Comparison of ENCODE assay signal across 10 mouse cellular contexts in the genomic region with DNA sequence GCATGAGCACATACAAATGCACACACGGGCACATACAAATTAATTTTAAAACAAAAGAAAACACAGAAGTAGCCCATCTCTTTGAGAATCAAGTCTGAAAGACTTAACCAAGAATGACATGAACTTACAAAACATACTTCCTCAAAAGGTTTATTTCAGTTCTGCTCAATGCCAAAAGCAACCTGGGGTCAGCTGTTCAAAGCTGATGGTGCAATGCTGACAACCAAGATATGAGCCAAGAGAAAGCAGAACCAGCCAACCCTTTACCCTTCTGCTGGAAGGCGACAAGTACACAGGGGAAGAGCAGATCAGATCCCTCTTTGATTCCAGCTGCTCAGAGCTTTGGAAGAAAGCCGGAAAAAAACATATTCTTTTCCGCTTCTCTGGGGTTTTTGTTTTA. TPM values are rescaled to one million over a fixed set of nuclear protein-coding genes. Genes with fewer than 3 reads are reported as not detected.
DNase-seq lines count a peak whose midpoint lies in the region; ATAC-seq lines count a peak whose summit lies in the region.
"Had no signal": no experiment of that assay in that cellular context is flagged by ENCODE, and none has a peak within 500 bp of the region (broad histone marks: within the 10 kb centered on the region; RNA-seq: fewer than 3 reads in every experiment).

No protein-coding gene starts in this region.

- H3K9me3 ChIP-seq in forebrain, embryonic 13.5 days (replicated peaks) = no peaks in the 10 kb centered on the region
- H3K9me3 ChIP-seq in forebrain, embryonic 16.5 days (ENCODE audit: control insufficient read depth, low read length) = no peaks in the 10 kb centered on the region

- no peak overlapping the region for H3K27ac ChIP-seq in forebrain, embryonic 13.5 days
- H3K27ac ChIP-seq in forebrain, embryonic 16.5 days (ENCODE audit: low read length) = no peak overlapping the region
- H3K27ac ChIP-seq: embryonic facial prominence, embryonic 13.5 days had no signal

- H3K36me3 ChIP-seq in forebrain, embryonic 13.5 days (ENCODE audit: poor library complexity, severe bottlenecking) = peaks cover 30% of the 10 kb centered on the region
- no peaks in the 10 kb centered on the region; the same call in 1 of the 2 replicates for H3K36me3 ChIP-seq in forebrain, embryonic 16.5 days (ENCODE audit: control insufficient read depth, insufficient read depth)

- no peaks in the 10 kb centered on the region for H3K27me3 ChIP-seq in forebrain, embryonic 13.5 days
- no peaks in the 10 kb centered on the region for H3K27me3 ChIP-seq in forebrain, embryonic 16.5 days (replicated peaks; ENCODE audit: control insufficient read depth, insufficient read depth, low read length)
- H3K27me3 ChIP-seq: embryonic facial prominence, embryonic 13.5 days had no signal

- no peak overlapping the region for H3K4me3 ChIP-seq in forebrain, embryonic 13.5 days
- no peak overlapping the region for H3K4me3 ChIP-seq in forebrain, embryonic 16.5 days (replicated peaks; ENCODE audit: low read length)
- H3K4me3 ChIP-seq: embryonic facial prominence, embryonic 13.5 days had no signal

- no peak overlapping the region for H3K9ac ChIP-seq in forebrain, embryonic 13.5 days
- H3K9ac ChIP-seq in forebrain, embryonic 16.5 days (replicated peaks; ENCODE audit: low read depth, low read length) = no peak overlapping the region
- H3K9ac ChIP-seq: embryonic facial prominence, embryonic 13.5 days had no signal

- peak; percentile 27; the same call in 1 of the 2 replicates for ATAC-seq in frontal cortex, adult (ENCODE audit: low TSS enrichment)
- ATAC-seq in forebrain, embryonic 13.5 days = no peak
- ATAC-seq in forebrain, embryonic 16.5 days = no peak

- no peaks in the 10 kb centered on the region for H3K4me1 ChIP-seq in forebrain, embryonic 13.5 days
- H3K4me1 ChIP-seq in forebrain, embryonic 16.5 days (replicated peaks; ENCODE audit: control insufficient read depth, insufficient read depth, low read length) = no peaks in the 10 kb centered on the region
- H3K4me1 ChIP-seq: embryonic facial prominence, embryonic 13.5 days had no signal

- no peak for DNase-seq in frontal cortex, postnatal 14 days (ENCODE audit: low spot score in 2 of 2)
- DNase-seq in 416B (ENCODE audit: low read depth) = peak; percentile 90
- peak; percentile 71 for DNase-seq in fat pad, adult 2 months (ENCODE audit: extremely low read depth, low read depth, low spot score)
- DNase-seq in lung, postnatal 14 days = peak; percentile 34
- DNase-seq in embryo, embryonic 11 days = no peak
- DNase-seq: kidney, postnatal 4 days had no signal

- WGBS in forebrain, embryonic 13.5 days = 91% methylated on average over 4 of the region's 4 CpGs
- WGBS in forebrain, embryonic 16.5 days = 77% methylated on average over 4 of the region's 4 CpGs

- H3K4me2 ChIP-seq in forebrain, embryonic 13.5 days = no peak overlapping the region
- H3K4me2 ChIP-seq in forebrain, embryonic 16.5 days (ENCODE audit: low read length) = no peak overlapping the region
- H3K4me2 ChIP-seq: embryonic facial prominence, embryonic 13.5 days had no signal

RNA-seq across cellular contexts. Expression of a gene that starts 21.1 kb away (rescaled TPM):
- 359 and 360 TPM in 2 replicates for polyA plus RNA-seq in forebrain, embryonic 13.5 days (2015; fragmentation: Nextera tagmentation; extraction: Ambion mirVana)
- polyA plus RNA-seq in forebrain, embryonic 16.5 days (2015; fragmentation: Nextera tagmentation; extraction: Ambion mirVana) = 298 and 325 TPM in 2 replicates

RNA-seq across cellular contexts. Expression of a gene that starts 27.0 kb away (rescaled TPM):
- 1.4 and 1.9 TPM in 2 replicates for polyA plus RNA-seq in forebrain, embryonic 13.5 days (2015; fragmentation: Nextera tagmentation; extraction: Ambion mirVana)
- polyA plus RNA-seq in forebrain, embryonic 16.5 days (2015; fragmentation: Nextera tagmentation; extraction: Ambion mirVana) = 1.8 and 2.3 TPM in 2 replicates

RNA-seq across cellular contexts. Expression of a gene that starts 34.4 kb away (rescaled TPM):
- 0.53 and 0.93 TPM in 2 replicates for polyA plus RNA-seq in forebrain, embryonic 13.5 days (2015; fragmentation: Nextera tagmentation; extraction: Ambion mirVana)
- polyA plus RNA-seq in forebrain, embryonic 16.5 days (2015; fragmentation: Nextera tagmentation; extraction: Ambion mirVana) = 1.7 and 2.4 TPM in 2 replicates

RNA-seq across cellular contexts. Expression of a gene that starts 37.0 kb away (rescaled TPM):
- 11.1 and 12.8 TPM in 2 replicates for polyA plus RNA-seq in forebrain, embryonic 13.5 days (2015; fragmentation: Nextera tagmentation; extraction: Ambion mirVana)
- 26.2 and 32.9 TPM in 2 replicates for polyA plus RNA-seq in forebrain, embryonic 16.5 days (2015; fragmentation: Nextera tagmentation; extraction: Ambion mirVana)

RNA-seq across cellular contexts. Expression of a gene that starts 49.2 kb away (rescaled TPM):
- 54.6 and 57.5 TPM in 2 replicates for polyA plus RNA-seq in forebrain, embryonic 13.5 days (2015; fragmentation: Nextera tagmentation; extraction: Ambion mirVana)
- 36.8 and 40.3 TPM in 2 replicates for polyA plus RNA-seq in forebrain, embryonic 16.5 days (2015; fragmentation: Nextera tagmentation; extraction: Ambion mirVana)

Comparison
In these comparisons a context has a peak if more than half of its experiments do, and no peak if none do; other contexts are left out.
1. DNase-seq: peak in 416B (single experiment), fat pad, adult 2 months (single experiment) and lung, postnatal 14 days (single experiment); none in frontal cortex, postnatal 14 days (0 of 2) and embryo, embryonic 11 days (single experiment).